Mouse (Mus musculus) liver, embryonic 14.5 days (tissue): ENCODE data around the gene 1700102P08Rik.

Experiments
- CTCF ChIP-seq: IDR thresholded peaks from 2 replicates; pipeline ENCODE4 v1.5.1; 2016; ENCODE audit warnings: antibody characterized with exemption, low read depth, control low read depth
- EP300 ChIP-seq: IDR thresholded peaks from 2 replicates; pipeline ENCODE4 v1.6.1; 2016; ENCODE audit warnings: antibody characterized with exemption, low read depth

DNA sequence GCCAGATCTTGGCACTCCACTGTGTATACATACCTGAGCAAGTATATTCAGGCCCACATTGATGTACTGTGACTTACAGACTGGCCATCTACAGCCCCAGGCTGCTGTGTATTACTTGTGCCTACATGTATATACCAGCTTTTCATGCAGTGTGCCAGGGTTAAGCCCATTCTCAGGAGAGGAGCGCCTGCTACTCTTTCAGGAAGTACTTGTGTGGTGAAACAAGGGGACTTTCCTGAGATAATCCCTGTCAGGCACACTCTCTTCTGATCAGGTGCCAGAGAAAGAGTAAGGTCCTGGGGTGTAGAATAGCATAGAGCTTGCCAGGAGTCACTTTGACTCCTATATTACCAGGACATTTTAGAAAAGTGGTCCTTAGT, 67.3 kb downstream of the 1700102P08Rik start:
- TF ChIP-seq CTCF: no peak
- no peak for TF ChIP-seq EP300
